Mouse (Mus musculus): Measurements from ENCODE around the gene Tmem86b. TPM values are rescaled to one million over a fixed set of nuclear protein-coding genes. Genes with fewer than 3 reads are reported as not detected.

Gene Tmem86b
- total RNA-seq (2021): 10 to 100 TPM; 15.0 to 18.4 TPM
- long read RNA-seq, experiment 1, partial matches to known transcripts: 0 of 3 reads
- long read RNA-seq, experiment 1, other reads (novel, unspliced or antisense): 1 of 3 reads
- long read RNA-seq, experiment 2: 0 reads

DNA sequence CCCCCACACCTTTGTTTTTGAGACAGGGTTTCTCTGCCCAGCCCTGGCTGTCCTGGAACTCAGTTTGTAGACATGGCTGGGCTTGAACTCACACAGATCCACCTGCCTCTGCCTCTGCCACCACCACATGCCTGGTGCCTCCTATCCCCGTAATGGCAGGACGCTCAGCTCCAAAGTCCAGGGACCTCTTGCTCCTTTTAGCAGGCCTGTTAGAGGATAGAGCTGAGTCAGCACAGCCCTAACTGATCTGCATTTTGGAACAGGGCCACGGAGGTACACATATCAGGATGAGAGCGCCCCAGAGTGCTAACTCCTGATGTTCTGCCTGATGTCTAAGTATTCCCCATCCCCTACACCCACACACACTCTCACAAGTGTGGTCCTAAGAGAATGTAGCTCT, at the start of gene Tmem86b:
TSS of gene Tmem86b (minus strand) at position 392 of the 400 bp plus-strand sequence.
- DNase-seq (ENCODE audit: low spot score in 2 of 2): no peak

DNA sequence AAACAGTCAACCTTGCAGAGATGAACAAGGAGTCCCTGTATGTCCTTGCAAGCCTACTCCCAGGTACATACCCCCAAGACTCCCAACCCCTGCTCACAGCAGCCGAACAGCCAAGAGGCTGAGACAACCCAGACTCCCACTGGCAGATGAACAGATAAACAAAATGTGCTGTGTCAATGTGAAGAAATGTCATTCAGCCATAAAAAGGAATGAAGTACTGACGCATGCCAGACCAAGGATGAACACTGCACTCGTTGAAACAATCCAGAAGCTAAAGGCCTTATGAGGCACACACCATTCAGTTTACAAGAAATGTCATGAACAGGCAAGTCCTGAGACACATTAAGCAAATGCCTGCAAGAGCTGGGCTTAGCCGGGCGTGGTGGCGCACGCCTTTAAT, 44.0 kb upstream of the Tmem86b start:
- DNase-seq (ENCODE audit: low spot score in 2 of 2): no peak

DNA sequence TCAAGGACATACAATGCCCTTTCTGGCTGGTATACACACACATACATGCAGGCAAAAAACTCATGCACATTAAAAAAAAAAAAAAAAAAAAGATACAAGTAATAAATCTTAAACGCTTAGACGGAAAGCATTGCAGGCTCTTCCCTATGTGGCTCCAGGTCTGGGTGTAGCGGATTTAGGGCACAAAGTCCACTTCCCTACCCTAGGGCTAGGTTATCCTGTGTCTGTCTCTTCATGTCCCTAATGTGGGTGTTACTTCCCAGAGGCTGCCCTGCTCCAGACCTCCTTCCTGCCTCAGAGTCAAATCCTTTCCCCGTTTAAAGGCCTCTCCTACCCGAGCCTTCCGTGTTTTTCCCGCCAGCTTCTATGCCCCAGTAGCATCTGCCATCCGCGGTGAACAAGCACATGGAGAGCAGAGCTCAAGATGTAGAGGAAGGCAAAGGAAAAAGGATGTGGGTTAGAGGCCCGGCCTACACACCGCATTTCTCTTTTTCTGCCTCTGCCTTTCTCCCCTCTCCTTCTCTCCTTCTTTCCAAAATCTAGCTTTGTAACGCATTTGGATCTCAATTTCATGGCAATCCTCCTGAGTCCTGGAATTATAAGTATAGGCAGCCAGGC, 43.0 kb upstream of the Tmem86b start:
- no peak for DNase-seq (ENCODE audit: low spot score in 2 of 2)

DNA sequence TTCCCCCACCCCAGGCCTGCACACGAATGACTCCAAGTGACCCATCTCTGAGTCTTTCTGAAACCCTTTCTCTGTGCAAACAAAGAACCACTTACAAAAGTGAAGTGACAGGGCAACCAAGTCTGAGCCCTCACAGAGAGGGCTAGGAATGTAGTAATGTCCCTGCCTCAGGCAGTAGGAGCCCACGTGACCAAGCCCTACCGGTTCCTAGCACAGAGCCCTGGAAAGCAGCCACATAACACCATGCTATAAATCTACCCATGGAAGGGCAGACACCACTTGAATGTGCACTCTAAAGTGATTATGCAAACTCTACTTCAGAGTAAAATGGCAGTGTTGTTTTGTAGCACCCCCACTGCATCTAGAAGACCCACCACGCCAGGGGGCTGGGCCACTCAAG, 40.7 kb upstream of the Tmem86b start:
- DNase-seq (ENCODE audit: low spot score in 2 of 2): no peak

DNA sequence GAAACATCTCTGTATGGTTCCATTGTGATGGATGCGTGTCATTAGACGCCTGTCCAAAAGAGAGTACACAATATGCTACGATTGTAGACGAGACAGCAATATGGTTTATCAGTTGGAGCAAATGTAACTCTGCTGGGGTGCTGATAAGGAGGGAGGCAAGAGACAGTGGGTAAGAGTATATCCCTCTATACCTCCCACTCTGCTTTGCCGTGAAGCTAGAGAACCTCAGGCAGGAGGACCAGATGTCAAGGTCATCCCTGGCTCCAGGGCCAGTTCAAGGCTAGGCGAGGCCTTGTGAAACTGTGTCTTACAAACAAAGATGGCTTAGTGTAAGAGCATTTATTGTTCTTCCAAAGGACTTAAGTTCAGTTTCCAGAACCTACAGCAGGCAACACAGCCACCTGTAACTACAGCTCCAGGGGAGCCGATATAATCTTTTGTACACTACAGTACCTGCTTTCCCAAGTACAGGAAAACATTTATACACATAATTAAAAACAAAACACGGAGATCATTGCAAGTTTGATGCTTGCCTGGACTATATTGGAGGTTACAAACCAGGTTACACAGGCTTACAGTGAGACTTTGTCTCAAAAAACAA, 39.5 kb upstream of the Tmem86b start:
- DNase-seq (ENCODE audit: low spot score in 2 of 2): no peak

DNA sequence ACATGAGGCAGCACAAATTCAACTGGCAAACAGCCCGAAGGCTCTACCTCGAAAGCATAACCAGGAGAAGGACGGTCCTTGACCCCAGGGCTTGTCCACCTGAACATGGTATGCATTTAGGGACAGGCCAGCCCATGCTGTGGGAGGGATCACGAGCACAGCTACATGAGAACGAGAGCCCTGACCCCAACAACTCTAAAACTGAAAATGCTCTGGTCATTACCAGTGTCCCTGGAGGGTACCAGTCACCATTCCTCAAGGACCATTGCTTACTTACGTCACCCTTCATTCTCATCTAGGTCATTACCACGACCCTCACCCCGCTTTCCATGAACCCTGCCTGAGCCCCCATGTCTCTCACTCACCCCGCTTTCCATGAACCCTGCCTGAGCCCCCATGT, 37.9 kb upstream of the Tmem86b start:
- DNase-seq (ENCODE audit: low spot score in 2 of 2): no peak

DNA sequence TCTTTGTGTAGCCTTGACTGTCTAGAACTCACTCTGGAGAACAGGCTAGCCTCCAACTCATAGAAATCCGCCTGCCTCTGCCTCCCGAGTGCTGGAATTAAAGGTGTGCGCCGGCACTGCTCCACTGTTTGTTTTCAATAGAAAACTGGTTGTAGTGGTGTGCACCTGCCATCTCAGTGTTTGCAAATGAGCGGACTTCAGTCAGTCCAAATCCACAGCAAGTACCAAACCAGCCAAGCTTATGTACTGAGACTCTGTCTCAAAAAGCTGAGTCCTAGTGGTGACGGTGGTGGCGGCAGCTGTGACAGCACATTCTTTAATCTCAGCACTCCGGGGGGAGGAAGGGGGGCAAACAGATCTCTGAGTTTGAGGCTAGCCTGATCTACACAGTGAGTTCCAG, 37.3 kb upstream of the Tmem86b start:
- DNase-seq (ENCODE audit: low spot score in 2 of 2): no peak

DNA sequence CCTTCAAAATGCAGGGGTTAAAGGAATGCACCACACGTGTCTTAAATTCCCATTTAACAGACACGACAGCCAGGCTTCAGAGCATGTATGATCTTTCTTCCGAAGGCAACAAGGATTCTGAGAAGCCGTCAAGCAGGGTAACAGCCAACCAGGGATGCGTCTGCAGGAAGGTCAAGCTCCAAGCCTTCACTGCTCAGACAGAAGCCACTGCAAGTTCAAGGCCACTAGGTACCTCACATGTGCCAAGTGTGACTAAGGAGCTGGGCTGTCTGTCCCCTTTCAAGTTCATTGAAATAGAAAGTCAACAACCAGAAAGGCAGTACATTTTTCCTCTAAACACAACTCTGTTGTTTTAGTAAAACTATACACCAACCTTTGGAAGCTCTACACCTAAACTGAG, 35.6 kb upstream of the Tmem86b start:
- no peak for DNase-seq (ENCODE audit: low spot score in 2 of 2)

DNA sequence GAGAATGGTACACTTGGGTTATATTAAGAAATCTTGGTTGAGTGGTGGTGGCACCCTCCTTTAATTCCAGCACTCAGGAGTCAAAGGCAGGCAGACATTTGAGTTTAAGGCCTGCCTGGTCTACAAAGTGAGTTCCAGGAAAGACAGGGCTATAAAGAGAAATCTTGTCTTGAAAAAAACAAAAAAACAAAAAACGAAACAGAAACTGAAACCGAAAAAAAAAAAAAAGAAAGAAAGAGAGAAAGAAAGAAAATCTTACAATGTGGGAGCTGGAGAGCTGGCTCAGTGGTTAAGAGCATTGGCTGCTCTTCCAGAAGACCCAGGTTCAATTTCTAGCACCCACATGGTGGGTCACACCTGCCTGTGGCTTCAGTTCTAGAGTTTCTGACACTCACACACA, 32.5 kb upstream of the Tmem86b start:
- no peak for DNase-seq (ENCODE audit: low spot score in 2 of 2)

DNA sequence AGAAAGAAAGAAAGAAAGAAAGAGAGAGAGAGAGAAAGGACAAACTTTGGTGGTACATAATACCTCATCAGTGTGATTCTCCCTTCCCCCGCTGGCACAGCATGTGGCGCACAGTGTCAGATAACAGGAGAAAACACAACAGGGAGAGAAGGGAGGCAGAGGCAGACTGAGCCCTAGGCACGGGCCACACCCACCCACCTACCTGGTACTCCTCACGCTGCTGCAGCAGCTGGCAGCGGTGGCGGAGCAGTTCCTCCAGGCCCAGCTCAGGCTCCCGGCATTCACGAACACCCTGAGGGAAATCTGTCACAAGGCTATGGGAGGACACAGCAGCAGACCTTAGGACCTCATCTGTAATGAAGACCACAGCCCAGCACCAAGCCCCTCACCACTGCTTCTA, 32.0 kb upstream of the Tmem86b start:
- DNase-seq (ENCODE audit: low spot score in 2 of 2): no peak

DNA sequence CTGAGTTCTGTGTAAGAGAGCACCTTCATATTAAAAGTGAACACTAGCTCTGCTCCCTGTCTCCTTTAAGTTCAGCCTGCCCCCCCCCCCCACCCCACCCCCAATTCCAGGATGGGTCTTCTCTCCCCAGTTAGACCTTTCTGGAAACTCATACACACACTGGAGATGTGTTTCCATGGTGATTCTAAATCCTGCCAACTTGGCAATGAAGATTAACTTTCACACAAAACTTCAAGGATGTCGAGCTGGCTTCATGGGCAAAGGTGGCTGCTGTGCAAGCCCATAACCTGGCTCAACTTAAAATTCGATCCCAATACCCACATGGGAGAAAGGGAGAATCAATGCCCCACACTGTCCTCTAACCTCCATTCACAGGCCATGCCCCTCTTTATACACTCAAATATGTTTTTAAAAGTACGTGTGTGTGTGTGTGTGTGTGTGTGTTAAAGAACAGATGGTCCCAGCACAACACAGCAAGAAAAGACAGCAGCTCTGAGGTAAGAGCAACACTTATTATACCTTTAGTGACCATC, 28.8 kb upstream of the Tmem86b start:
- peak; percentile 12 to 68 for DNase-seq (ENCODE audit: low spot score in 2 of 2)

DNA sequence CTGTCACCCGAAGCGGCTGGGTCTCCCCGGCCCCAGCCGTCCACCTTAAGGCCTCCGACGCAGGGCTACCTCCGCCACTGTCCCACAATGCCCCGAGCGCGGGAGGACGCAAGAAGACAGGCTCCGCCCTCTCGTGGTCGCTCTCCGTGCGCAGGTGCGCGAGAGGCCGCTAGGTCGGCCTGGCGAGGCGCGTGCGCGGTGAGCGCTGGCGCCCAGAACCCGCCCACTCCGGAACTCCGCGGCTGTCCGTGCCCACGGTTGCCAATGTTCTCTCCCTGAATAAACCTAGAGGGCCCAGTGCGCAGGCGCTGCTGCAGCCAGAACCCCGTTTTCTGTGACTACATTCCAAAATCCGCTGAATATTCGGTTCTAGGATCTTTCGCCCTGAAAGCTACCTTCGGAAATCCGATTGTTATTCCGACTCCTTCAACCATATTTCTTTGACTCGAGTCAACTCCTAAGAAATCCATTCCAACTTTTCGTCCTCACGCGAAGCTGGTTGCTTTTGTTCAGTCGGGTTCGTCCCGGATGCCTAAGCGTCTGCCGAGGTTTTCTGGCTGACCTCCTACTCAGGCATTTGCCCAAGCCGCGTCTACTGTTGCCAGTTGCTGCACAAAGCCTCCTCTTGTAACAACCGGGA, 27.8 kb upstream of the Tmem86b start, which contains the start of gene Ppp6r1:
TSS of gene Ppp6r1 (minus strand) at position 108 of the 640 bp plus-strand sequence.
- DNase-seq (ENCODE audit: low spot score in 2 of 2): peak; percentile 97 to 98

DNA sequence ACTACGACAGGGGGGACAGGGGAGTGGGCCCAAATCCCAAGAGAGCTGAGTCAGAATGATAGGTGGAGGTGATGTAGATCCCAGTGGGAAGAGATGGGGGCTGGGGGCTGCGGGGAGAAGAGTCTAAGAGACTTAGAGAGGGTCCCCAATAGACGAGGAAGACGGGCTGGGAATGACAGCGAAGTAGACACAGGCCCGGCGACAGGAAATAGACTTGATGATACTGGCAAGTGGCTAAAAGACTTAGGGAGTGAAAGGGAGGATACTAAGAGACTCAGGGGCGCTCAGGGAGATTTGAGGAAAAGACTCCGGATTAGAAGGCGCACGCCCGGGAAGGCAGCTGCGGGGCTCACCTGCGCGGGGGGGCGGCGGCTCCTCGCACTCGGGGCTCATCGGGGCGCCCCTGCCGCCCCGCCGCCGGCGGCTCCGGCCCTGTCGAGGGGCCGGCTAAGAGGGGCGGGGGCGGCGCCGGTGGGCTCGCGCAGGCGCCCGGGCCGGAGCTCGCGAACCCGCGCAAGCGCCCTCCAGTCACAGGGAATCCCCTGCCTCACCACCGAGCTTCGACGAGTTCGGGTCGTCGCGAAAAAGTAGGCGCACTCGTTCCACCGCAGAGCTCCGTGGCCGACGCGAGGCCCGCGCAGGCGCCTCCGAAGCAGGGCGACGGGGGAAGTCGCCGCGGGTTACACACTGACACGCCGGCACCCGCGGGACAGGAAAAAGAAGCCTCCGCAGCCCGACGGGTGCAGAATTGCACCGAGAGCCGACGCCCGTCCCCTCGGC, 27.1 kb upstream of the Tmem86b start:
- DNase-seq (ENCODE audit: low spot score in 2 of 2): peak; percentile 18 to 54

DNA sequence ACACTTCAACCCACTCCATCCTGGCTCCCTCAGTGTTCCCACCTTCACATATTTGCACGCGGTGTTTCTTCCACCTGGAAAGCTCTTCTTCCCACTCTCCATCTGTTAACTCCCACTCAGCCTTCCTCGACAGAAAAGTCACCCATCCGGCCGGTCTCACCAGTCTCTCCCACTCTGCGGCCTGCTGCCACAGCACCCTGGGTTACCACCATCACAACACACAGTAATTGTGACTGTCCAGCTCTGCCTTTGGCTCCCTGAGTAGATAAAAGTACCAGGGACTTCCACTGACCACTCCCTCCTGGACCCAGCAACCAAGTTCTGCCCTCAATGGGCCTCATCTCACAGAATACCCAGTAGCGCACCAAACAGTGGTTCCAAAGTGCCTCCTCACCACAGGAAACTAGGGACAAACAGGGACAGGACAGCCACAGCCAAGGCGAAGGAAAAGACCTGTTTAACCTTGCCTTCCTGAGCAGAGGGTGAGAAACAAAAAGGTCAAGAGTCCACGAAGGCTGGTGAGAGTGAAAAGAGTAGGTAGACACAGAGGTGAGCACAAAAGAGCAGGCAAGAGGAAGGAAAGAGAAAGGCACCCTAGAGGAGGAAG, 26.4 kb upstream of the Tmem86b start:
- peak; percentile 18 to 49 for DNase-seq (ENCODE audit: low spot score in 2 of 2)

DNA sequence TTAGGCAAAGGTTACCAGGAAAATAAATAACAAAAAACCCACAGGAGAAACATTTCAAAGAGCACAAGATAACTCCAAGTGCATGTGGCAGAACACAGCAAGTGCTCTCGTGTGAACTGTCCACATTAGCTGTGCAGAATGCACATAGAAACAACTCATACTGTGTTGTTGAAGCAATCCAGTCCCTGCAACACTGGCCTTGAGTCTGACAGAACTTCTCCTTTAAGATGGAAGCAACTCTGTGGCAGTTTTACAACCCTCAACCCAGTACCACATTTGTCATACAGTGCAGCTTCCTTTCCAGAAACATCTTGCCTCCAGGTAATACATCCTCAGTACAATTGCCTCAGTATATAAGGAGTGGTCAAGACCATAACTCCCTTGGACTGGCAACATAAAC, 25.6 kb upstream of the Tmem86b start:
- no peak for DNase-seq (ENCODE audit: low spot score in 2 of 2)

DNA sequence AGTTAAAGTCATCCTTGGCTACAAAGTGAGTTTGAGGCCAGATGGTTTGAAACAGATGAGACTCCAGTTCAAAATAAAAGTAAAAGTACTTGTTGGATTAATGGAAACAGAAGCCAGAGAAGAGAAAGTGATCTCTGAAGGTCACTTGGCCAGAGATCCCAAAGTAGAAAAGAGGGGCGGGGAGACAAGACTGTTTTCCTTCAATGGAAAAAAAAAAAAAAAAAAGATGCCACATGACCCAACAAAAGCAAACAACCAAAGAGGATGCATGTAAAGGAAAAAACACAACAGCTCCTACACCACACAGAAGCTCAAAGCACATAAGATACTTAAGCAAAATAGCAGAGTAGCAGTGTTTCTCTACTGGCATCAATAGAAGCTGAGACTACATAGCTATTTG, 24.7 kb upstream of the Tmem86b start:
- DNase-seq (ENCODE audit: low spot score in 2 of 2): no peak

DNA sequence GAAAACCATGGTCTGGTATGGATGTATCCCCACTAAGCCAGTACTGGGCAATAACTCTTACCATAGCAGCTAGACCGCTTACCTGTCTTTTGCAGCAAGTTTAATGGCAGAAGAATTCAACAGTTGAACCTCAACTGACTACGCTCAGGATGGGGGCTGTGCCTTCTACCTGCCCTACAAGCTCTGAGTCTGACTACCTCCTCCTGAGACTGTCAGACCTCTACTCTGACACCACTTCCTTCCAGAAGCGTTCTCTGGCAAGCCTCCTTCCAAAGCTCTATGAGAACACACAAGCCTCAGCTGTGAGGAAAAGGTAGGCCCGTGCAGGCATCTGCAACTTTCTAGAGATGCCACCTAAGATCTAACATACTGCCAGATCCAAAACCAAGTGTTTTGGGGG, 24.2 kb upstream of the Tmem86b start:
- no peak for DNase-seq (ENCODE audit: low spot score in 2 of 2)

DNA sequence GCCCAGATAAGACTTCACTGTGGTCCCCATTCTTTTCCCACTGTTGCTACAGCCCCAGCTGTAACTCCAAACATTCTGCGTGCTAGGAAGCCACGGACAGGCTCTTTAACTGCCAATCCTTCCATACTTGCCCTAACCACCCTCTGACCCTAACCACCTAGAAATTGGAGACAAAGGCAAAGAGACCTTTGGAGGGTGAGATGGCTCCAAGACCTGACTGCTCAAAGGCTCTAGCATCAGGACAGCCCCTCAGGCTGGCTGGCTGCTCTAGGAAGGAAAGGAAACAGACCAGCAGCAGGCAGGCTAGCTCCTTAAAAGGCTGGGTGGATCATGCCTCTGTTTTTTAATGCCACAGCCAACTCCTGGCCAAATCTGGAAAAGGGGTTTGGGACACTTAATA, 23.0 kb upstream of the Tmem86b start:
- no peak for DNase-seq (ENCODE audit: low spot score in 2 of 2)

DNA sequence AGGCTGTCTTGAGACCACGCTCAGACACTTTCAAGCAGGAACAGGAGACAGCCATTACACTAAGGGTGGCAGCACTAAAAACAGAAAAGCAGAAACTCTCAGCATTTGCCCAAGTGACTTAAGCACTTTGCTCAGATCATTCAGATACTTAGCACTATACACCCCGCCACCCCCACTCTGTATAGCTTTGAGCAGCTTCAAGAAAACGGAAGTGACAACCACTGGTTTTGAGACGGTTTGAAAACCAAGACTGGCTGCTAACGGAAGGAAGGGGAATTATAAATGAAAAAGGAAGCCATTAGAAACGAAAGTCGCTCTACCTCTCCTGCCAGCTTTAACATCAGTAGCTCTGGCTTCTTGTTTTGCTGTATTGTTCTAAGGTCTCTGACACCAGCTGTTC, 22.6 kb upstream of the Tmem86b start:
- peak in 1 of 2 experiments; percentile 33 for DNase-seq (ENCODE audit: low spot score in 2 of 2)

DNA sequence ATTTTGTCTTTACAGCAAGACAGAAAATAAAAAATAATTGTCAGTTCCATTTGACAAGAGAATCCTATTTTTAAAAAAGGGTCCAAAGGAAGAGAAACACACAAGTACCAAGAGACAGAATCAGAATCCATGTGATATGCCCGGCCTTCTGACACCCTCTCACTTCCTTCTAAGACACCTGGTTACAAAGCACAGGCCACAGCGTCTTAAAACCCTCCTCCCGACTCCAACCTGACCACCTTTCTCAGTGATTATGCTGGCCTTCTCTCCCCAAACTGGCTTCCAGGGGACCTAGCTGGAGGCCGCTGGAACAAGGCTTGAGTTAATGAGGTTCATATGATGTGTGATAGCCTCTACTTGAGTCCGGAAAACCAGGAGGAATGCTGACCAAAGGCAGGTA, 22.1 kb upstream of the Tmem86b start:
- DNase-seq (ENCODE audit: low spot score in 2 of 2): no peak

DNA sequence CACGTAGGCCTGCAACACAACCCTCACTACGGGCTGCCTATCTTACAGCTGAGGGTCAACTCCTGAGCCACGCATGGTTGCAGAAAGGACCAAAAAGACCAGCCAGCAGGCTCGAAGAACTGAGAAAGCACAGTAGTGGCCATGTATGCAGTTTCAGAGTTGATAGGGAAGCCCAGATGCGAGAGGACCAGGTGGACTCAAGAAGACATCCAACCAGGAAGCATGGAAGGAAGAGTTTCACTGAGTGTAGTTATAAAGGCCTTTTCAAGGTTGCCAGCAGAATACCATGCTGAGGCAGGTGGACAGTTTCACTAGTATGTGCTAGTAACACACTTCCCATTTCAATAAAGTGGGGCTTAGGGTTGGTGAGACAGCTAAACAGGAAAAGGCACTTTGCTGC, 21.5 kb upstream of the Tmem86b start:
- no peak for DNase-seq (ENCODE audit: low spot score in 2 of 2)

Data from layer of hippocampus, postnatal 14 days (tissue).